Mouse (Mus musculus) common myeloid progenitor, adult 5-6 weeks (primary cell): Measurements from ENCODE around the gene Ism2. TPM values are rescaled to one million over a fixed set of nuclear protein-coding genes. Genes with fewer than 3 reads are reported as not detected.
"Not testable (repeated sequence)": the region's sequence is repeated elsewhere in the genome, so short reads cannot be mapped to it uniquely, and the experiment has no call there.

ENCODE experiments used
- ATAC-seq: replicated peaks from 2 replicates; pipeline ENCODE4 v1.8.0; 2016; ENCODE audit warnings: low read depth, mild to moderate bottlenecking, moderate TSS enrichment, inconsistent platforms; ENCODE audit not compliant: poor library complexity, severe bottlenecking
- total RNA-seq: library from RNA; stranded (forward); fragments of 200-1000, 187-1606 nt; gene quantifications from 2 replicates; pipeline ENCODE4 v1.2.3, GENCODE M21; 2017

The Ism2 gene
- total RNA-seq, result not detected in 2 replicates

DNA sequence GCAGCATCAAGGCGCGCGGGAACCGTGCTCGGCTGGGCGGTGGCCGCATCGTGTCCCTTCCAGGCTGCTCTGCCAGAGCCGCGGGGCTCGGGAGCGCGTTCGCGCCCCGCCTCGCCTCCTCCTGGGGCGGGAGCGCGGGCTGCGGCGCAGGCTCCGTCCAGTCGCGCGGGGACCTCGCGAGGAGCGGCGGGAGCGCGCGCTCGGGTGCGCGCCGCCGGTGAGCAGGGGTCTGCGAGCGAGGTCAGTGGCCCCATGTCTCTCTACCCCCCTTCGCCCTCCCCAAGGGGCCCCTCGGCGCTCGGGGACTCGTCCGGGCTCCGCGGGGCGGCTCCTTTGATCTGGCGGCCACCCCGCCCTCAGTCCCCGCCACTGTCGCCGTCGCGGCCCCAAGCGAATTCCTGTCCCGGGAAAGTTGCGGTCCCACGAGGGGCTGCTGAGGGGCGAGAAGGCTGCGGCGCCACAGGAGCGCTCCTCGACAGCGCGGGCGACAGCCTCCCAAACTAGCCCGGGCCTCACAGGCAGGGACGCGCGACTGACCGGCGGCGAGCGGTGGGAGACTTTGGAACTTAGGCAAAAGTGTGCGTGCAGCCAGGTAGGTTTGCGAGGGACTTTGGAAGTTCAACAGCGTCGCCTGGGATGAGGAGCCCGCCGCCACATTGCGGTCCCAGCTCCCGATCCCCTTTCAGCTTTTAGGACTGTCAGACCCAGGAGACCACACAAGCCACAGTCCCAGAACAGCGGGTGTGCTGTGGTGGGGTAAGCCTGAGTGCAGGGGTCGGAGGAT, at the start of gene Ism2:
Gene Ism2, minus strand, starts transcription at position 49 of the 784 bp plus-strand sequence.
- peak; percentile 53 for ATAC-seq

DNA sequence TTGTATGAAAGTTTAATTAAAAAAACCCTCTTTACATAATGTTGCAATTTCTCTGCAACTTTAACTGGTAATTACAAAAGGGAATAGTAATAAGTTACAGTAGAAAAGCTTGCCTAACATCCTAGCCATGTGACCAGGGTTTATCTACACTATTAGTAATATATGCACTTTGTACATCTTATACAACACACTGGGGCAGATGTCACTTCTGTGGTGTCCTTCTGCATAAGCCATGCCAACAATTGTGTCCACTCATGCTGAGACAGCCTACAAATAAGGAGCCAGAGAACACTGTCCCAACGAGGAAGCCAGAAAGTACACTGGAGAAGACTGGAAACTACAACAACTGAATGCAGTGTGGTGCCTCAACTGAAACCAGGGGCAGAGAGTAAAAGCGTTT, 48.5 kb upstream of the Ism2 start:
- no peak for ATAC-seq

DNA sequence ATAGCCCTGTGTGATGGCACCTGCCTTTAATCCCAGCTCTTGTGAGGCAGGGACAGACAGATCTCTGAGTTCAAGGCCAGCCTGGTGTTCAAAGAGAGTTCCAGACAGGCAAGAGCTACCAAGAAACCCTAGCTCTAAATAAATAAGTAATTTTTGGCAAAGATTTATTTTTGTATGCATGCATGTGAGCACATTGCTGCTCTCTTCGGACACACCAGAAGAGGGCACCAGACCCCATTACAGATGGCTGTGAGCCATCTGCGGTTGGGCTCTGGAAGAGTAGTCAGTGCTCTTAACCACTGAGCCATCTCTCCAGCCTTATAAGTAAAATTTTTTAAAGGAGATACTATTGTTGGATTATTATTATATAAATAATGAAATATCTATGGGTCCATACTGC, 48.0 kb upstream of the Ism2 start:
- ATAC-seq, result no peak

DNA sequence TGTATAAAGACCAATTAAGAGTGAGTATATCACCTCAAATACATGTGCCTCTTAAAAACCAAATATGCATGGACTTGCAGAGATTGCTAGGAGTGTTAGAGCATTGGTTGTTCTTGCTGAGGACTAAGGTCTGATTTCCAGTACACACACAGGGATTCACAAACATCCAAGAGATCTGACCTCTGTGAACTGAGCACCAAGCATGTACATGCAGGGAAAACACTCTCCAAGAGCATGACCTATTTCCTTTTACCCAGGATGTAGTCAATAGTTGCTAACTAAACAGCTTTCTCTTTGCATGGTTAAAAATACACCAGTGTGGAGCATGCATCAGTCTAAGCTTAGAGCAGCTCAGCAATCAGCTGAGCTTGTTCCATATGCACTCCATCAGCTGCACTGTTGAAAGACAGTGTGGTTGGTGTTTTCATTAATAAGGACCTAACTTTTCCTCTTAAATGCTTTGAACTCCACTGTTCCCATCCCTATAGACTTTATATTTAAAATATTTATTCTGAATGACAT, 43.6 kb upstream of the Ism2 start:
- ATAC-seq, result no peak

DNA sequence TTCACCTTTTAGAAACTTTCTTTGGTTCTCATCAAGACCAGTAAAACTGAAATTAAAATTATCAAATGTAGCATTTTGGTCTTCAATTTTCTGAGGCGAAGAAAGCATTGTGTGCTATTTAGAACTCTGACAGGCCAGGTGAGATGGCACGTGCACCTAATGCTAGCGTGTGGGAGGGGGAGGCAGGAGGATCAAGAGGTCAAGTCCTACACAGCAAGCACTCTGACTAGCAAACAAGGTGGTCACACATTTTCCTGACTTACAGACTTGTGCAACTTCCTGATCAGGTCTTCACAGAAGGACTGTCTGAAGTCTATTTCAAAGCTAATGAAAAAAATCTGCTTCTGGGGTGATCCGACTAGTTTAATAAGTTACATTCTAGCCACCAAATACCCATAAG, 38.6 kb upstream of the Ism2 start:
- no peak for ATAC-seq

DNA sequence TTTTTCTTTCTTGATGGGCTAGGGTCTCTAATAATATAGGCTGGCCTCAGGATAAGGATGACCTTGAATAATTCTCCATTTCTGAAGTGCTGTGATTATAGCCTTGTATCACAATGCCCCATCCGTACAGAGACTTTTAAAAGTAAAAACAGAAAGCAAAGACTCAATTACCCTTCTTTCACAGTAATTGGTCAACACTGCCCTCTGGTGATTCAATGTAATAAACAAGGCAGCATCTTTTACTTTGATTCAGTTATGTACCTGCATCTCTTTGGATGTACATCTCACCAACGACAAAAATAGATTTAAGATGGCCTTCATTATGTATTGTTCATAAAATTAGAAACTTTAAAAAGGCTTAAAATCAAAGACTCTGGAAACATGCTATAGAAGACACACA, 35.4 kb upstream of the Ism2 start:
- ATAC-seq, result peak; percentile 74

DNA sequence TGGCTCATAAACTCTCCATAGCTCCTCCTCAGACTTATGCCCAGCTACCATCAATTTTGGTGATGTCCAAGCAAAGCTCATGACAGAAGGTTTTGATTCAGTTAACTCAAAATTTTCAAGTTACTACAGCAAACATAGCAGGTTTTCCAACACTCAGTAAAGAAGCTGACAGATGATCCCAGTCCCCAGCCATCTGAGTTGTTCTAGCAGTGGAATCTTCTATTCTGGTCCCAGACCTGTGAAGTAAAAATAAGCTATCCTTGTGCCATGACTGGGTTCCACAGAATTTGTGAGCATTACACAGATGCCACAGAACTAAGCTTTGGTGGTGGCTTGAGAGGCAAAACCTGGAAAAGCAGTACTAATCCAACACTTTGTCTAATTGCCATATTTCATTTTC, 34.3 kb upstream of the Ism2 start:
- no peak for ATAC-seq

DNA sequence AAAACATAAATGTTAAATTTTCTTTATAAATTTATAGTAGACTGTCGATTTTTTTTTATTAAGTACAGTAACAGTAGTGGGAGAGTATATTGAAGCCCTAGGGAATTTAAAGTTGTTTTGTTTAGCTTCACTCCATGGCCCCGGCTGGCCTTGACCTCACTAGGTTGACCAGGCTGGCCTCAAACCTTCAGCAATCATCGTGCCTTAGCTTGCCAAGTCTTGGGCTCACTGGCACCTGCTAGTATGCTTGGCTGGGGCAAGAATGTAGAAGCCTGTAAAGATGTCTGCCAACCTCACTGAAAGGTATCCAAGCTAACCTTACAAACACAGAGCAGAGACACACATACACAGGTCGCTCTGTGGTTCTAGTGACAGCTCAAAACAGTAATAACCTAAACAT, 33.0 kb upstream of the Ism2 start:
- no peak for ATAC-seq

DNA sequence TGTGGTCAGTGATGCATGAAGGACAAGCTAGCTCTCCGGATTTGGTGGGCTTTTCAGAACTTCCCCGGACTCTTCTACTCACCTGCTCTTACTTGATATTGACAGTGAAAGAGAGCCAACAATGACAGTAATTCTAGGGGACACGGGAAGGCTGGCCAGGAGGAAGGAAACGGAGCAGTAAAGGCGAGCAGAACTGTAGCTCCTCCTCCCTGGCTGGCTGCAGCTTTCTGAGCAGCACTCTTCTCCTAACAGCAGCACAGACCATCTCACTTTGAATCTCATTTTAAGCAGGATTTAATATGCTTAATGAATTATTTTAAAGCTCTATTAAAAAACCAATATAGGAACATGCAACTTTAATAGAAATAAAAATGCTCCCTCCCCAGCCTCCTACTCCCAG, 32.4 kb upstream of the Ism2 start:
- no peak for ATAC-seq

DNA sequence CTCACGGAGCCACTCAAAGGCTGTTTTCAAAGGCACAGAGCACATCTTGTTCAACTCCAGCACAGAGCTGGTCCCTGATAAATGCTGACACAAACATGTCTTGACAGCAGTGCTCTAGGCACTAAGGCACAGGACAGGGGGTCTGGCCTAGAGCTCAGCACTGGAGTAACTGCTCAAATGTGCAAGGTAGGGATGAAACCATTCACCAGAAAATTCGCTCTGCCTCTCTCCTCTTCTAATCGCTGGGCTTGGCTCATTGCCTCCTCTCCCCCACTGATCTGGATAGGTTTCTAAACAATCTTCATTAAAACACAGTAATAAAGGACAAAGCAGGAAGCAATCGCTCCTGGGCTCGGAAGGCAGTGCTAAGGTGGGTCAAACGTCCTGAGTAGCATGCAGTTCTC, 31.6 kb upstream of the Ism2 start:
- no peak for ATAC-seq

DNA sequence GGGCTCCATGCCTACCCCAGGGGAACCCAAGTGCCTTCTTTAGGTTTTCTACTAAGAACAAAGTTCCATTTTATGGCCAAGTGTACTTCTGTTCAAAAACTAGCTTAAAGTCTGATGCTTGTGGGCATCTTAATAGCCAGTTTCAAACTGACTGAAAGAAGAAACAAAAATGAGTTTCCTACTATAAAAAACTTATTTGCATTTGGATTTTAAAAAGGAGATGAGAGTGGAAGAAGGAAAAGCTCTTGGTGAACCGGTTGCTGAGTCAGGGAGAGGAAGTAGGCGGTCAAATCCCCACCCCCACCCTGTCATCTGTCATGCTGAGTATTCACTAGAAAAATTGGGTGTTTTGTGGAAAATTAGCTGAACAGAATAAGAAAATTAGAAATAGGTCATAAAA, 30.7 kb upstream of the Ism2 start:
- ATAC-seq, result peak; percentile 48

DNA sequence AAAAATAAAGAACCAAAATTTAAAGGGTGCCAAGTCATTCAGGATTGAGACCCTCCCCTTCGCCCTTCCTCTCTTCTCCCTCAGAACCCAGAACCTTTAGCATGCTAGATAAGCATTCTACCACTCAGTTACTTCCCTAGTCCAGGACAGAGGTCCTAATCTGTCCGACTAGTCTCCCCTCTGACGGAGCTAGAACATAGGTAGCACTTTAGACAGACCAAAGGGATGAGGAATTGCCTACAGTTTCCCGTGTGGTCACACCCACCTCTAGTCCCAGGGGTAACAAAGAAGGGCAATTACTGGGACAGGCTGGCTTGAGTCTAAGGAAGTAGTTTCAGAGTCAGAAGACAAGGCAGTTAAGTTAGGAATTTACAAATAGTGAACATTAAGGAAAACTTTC, 28.5 kb upstream of the Ism2 start:
- ATAC-seq, result peak; percentile 36; the same call in 1 of the 2 replicates

DNA sequence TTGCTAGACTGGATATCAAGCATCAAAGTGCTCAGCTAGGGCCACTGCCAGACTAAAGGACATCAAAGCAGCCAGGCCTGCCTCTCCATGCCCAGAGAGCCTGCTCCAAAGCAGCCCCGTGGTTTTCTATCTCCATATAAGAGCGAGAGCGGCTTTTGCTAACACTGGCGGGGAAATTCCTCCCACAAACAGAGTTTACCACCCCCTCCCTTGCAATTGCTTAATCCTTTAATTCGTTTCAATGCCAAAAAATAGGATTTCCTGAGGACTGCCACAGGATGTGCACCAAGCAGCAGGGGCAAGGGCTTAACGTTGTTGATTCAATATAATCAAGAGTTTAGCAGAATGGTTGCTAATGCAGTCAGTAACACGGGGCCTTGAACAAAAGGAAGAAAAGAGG, 28.1 kb upstream of the Ism2 start:
- peak; percentile 17 for ATAC-seq

DNA sequence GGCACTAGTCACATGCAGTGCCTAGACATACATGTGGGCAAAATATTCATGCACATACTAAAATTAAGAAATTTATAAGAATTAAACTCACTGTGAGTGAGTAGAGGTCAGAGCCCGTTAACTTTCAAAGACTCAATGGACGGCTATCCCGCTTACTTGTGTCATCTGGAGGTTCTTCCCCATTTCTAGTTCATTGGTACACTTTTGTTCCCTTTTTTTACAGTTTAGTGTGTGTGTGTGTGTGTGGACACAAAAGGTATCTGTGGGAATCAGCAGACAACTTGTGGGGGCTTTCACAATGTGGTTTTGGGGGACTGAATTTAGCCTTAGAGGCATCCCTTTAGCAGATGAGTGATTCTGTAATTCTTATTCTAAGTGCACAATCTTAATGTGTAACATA, 25.9 kb upstream of the Ism2 start:
- peak; percentile 48 for ATAC-seq

DNA sequence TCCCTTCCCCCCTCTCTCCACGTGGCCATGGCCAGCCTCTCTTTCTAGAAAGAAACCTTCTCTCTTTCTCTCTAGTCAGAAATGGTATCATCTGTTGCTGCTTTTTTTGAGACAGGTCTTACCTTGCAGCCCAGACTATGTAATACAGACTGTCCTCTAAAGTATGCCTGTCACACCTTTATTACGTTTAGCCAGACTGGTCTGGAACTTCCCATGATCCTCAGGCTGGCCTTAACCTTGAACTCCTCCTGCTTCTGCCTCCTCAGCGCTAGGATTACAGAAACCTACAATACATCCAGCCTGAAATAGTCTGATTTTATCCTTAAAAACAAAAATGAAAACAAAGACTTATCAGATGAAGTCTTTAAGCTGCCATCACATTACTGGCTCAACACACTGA, 19.7 kb upstream of the Ism2 start:
- ATAC-seq, result no peak

DNA sequence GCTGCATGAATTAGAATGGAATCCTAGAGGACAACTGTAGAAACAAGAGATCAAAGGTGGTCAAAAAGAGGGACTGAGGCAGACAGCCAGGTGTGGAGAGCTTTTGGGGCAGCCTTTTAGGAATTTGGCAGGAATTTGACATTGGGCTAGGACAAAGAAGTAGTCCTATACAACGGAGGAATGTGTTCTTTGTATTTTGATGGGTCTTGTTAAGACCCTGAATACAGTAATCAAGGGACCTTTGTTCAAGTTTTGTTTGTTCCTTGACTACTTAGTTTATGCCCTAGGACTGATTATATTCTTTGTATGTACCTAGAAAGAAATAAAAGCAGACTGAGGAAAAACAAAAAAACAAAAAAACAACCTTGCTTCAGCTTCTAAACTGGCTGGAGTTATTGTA, 18.4 kb upstream of the Ism2 start:
- ATAC-seq, result no peak

DNA sequence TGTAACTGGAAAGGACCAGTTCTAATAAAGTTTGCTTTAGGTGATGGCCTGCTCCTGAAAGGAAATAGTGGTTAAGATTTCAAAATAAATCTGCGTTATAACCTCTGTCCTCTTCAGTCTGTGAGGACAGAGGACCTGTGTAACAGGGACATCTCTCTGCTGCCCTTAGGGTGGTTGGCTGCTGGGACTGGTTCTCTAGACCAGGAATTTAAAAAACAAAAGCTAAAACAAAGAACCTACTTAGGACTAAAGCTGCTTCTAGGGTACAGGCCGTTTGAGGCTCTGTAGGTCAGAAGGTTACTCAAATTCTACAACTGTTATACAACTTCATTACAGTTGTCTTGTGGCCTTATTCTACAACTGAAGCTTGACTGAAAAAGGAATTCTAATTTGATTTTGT, 13.6 kb upstream of the Ism2 start:
- no peak for ATAC-seq

DNA sequence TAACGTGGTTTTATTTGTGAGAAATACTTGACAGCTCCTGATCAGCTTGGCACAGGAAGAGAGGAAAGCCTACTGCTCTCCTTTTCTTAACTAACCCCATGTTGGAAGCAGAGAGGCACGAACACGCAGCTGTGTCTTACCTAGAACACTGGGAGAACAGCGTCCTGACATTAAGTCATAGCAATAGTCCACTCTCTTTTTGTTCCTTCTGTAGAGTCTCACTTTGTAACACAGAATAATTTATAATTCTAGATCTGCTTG, 7.0 kb upstream of the Ism2 start:
- ATAC-seq, result not testable (repeated sequence)

DNA sequence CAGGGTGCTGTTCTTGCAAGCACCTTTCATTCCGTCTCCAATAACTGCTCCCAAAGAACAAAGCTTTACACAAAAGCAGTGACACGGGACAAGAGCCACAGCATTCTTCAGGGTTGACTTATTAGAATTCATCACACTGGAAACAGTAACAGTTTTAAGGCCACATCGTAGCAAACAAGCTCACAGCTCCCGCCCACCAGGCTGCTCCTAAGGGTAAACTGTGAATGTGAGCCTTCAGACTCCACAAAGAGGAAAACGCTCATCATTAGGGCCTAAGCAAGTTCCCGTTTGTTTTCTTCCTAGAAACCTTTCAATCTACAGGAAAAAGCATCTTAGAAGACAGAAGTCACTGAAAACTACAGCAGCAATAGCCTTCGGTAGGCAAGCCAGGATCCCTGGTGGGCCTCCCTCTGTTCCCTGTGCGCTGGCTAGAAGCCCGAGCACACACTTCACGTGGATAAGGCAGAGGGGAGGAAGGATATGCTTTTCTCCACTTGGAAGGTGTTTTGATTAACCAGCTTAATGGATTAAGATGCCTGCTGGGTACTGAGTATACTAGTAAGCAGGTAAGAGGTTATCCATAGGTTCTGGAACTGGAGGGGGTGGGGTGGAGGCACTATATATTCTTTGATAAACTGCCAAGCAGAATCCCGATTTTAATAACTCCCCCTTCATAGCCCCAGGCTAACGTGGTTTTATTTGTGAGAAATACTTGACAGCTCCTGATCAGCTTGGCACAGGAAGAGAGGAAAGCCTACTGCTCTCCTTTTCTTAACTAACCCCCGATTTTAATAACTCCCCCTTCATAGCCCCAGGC, 6.5 kb upstream of the Ism2 start:
- ATAC-seq, result no peak

DNA sequence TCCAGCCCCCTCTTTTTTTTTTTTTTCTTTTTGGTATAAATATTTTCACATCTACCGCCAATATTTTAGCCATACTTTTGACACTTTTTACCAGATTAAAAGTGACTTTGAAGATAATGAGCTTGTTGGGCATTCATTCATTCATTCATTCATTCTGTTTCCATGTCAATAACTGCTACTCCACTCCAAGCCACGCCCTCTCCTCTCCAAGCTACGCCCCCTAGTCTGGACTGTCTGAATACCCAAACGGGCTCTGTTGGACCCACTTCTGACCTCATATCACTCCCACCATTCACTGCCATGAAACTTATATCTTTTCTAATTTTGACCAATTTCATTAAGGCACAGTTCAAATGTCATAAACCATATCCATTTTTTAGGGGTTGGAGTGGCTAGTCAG, 1.7 kb upstream of the Ism2 start:
- no peak for ATAC-seq

DNA sequence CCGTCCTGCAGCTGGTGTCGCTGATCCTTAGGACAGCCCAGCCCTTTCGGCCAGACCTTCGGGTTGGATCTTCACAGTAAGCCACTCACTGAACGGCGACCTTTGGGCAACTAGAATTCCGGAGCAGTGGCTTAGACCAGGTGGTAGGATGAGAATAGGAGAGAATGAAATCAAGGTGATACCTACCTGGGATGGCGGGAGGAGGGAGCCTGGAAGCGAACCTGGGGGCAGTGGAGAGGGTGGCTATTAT, 861 bp upstream of the Ism2 start:
- ATAC-seq, result no peak
